Mouse (Mus musculus): Measurements from ENCODE around the gene B4galt4. TPM values are rescaled to one million over a fixed set of nuclear protein-coding genes. Genes with fewer than 3 reads are reported as not detected.

Gene B4galt4
- polyA plus RNA-seq, 1 experiment from 2014 or later, result 29.5 TPM

DNA sequence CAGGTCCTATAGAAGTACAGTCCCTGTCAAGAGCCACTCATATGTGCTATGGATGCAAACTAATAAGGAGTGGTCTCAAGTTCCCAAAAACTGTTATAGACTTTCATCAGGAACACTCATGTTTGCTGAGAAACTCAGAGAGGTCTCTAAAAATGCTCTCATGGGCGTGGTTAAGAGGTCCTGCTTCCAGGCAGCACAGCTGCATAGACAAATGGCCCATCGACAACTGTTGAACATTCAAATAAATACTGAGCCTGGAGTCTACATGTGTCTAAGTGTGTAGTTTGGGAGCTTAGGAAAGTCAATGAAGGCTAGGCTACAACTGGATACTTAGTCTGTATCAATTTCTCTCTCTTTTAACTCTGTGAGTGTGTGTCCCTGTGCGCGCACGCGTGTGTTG, 29.1 kb downstream of the B4galt4 start:
- 94% methylated on average over 6 of the region's 6 CpGs for WGBS
- no peak overlapping the region for H3K4me2 ChIP-seq (ENCODE audit: low read length)
- no peak overlapping the region for H3K27ac ChIP-seq (ENCODE audit: low read depth, low read length)
- H3K36me3 ChIP-seq (ENCODE audit: control insufficient read depth, insufficient read depth, low read length), result peaks cover 12% of the 10 kb centered on the region; the same call in 1 of the 2 replicates
- no peaks in the 10 kb centered on the region for H3K27me3 ChIP-seq (replicated peaks; ENCODE audit: control insufficient read depth, insufficient read depth, low read length)
- DNase-seq (ENCODE audit: low spot score) (no peak), ATAC-seq (no peak)
- no peaks in the 10 kb centered on the region for H3K9me3 ChIP-seq (replicated peaks; ENCODE audit: control insufficient read depth, low read length)
- no peak overlapping the region for H3K9ac ChIP-seq (ENCODE audit: low read length)
- H3K4me1 ChIP-seq (ENCODE audit: control insufficient read depth, insufficient read depth, low read length), result no peaks in the 10 kb centered on the region
- no peak overlapping the region for H3K4me3 ChIP-seq (ENCODE audit: low read depth, low read length)

DNA sequence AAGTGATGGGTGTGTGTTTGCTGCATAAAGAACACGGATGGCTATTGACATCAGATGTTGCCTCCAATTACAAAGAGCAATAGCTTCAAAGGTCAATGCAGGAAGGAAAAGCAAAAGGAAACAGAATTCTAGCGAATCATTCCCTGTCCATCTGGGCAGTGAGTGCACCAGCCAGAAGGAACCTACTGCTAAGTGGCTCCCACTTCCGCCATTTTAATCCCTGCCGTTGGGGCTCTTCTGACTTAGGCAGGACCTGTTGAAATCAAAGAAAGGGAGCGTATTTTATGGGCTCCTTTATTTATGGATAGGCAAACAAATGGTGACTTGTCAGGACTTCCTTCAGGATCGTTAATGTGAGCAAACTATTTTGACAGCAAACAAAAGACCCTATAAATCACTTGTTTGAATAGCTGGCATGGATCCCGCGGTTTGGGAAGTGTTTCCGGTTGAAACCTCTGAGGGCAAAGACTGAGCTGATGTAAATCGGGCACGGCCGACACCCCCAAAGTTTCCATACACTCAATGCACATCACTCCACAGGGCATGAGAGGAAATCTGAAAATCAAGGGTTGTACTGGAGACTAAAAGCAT, 30.9 kb downstream of the B4galt4 start:
- H3K36me3 ChIP-seq (ENCODE audit: control insufficient read depth, insufficient read depth, low read length), result peaks cover 12% of the 10 kb centered on the region; the same call in 1 of the 2 replicates
- H3K9ac ChIP-seq (ENCODE audit: low read length), result no peak overlapping the region
- no peak for ATAC-seq
- WGBS, result 49% methylated on average over 12 of the region's 12 CpGs
- H3K4me1 ChIP-seq (ENCODE audit: control insufficient read depth, insufficient read depth, low read length), result no peaks in the 10 kb centered on the region
- H3K4me3 ChIP-seq (ENCODE audit: low read depth, low read length), result no peak overlapping the region
- no peak overlapping the region for H3K4me2 ChIP-seq (ENCODE audit: low read length)
- no peaks in the 10 kb centered on the region for H3K9me3 ChIP-seq (replicated peaks; ENCODE audit: control insufficient read depth, low read length)
- H3K27ac ChIP-seq (ENCODE audit: low read depth, low read length), result no peak overlapping the region
- H3K27me3 ChIP-seq (replicated peaks; ENCODE audit: control insufficient read depth, insufficient read depth, low read length), result no peaks in the 10 kb centered on the region
- DNase-seq (ENCODE audit: low spot score), result no peak

DNA sequence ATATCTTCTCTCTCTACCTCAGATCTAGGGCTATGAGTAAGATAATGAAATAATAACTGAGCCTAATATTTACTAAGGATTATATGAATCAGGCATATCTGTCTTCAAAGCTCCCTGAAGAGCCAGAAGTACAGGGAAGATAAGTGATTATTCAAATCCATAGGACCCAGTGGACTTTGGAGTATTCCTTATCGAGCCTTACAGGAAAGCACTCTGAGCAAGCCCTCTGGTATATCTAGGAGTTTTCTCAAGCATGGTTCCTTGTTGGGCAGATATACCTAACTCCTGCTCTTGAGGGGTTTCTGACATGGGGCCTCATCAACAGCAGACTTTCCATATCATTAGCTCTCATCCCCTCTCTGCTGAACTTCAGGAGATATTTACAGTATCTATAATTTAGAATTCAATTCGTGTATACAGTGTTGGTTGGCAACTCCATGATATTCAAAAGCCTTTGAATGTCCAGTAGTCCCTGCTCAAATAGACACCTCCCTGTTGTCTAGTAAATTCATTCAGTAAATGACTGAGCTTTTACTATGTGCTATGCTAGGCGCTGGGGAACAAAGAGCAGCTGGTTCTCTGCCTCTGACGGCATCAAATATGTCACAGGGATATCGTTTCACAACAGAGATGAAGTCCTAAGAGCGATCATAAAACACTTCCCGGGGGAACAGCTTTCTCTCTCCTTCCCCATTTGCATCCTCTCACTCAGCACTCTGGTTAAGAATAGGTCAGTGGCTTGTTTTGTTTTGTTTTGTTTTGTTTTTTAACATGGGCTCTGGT, 33.1 kb downstream of the B4galt4 start:
- 70% methylated on average over 7 of the region's 7 CpGs for WGBS
- Histone ChIP-seq H3K27ac (ENCODE audit: low read depth, low read length) (no peak overlapping the region), H3K27me3 (replicated peaks; ENCODE audit: control insufficient read depth, insufficient read depth, low read length) (no peaks in the 10 kb centered on the region), H3K9ac (ENCODE audit: low read length) (no peak overlapping the region), H3K9me3 (replicated peaks; ENCODE audit: control insufficient read depth, low read length) (no peaks in the 10 kb centered on the region), H3K4me2 (ENCODE audit: low read length) (no peak overlapping the region), H3K4me3 (ENCODE audit: low read depth, low read length) (no peak overlapping the region), H3K4me1 (ENCODE audit: control insufficient read depth, insufficient read depth, low read length) (no peaks in the 10 kb centered on the region), H3K36me3 (ENCODE audit: control insufficient read depth, insufficient read depth, low read length) (no peaks in the 10 kb centered on the region)
- DNase-seq (ENCODE audit: low spot score), result no peak
- ATAC-seq, result no peak

DNA sequence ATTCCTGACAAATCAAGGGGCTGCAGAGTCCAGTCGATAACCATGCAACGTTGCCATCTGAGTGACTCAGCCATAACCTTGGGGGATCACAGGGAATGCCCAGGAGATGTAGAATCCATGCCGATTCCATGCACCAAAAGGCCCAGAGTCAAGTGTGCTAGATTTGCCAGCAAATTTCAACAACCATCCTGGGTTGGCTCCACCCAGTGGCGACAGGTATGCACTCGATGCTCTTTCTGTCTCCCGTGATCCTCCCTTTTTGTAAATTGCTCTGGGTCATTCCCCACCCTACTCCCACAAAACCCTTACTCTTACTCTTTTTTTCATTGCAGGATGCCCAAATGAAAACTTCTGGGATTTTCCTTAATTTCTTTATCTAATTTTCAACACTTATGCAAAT, 34.3 kb downstream of the B4galt4 start:
- H3K27ac ChIP-seq (ENCODE audit: low read depth, low read length), result no peak overlapping the region
- 52% methylated on average over 6 of the region's 6 CpGs for WGBS
- no peaks in the 10 kb centered on the region for H3K4me1 ChIP-seq (ENCODE audit: control insufficient read depth, insufficient read depth, low read length)
- H3K4me2 ChIP-seq (ENCODE audit: low read length), result no peak overlapping the region
- H3K9me3 ChIP-seq (replicated peaks; ENCODE audit: control insufficient read depth, low read length), result no peaks in the 10 kb centered on the region
- H3K4me3 ChIP-seq (ENCODE audit: low read depth, low read length), result no peak overlapping the region
- DNase-seq (ENCODE audit: low spot score), result no peak
- H3K36me3 ChIP-seq (ENCODE audit: control insufficient read depth, insufficient read depth, low read length), result no peaks in the 10 kb centered on the region
- no peak for ATAC-seq
- no peak overlapping the region for H3K9ac ChIP-seq (ENCODE audit: low read length)
- no peaks in the 10 kb centered on the region for H3K27me3 ChIP-seq (replicated peaks; ENCODE audit: control insufficient read depth, insufficient read depth, low read length)

DNA sequence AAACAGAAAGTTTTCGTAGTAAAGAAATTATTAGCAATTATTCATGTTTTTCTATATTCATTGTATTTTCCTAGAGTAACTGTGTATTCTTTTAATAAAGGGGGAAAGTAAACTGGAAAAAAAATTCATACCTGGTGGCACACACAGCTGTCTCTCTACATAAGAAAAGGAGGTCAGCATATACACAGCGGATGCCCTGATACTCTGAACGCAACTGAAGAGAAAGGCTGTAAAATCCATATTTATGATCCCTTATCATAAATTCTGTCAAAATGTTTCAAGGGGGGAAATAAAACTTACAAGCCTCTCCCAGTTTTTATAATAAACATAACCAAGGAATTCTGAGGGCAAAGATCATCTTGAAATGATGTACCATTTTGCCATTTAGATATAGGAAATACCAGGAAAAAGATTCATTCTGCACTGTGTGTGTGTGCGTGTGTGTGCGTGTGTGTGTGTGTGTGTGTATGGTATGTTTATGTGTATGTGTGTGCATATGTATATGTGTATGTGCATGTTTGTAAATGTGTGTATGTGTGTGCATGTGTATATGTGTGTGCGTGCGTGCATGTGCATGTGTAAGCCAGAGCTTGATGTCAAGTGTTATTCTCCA, 39.0 kb downstream of the B4galt4 start:
- Histone ChIP-seq H3K27me3 (replicated peaks; ENCODE audit: control insufficient read depth, insufficient read depth, low read length) (no peaks in the 10 kb centered on the region), H3K4me1 (ENCODE audit: control insufficient read depth, insufficient read depth, low read length) (no peaks in the 10 kb centered on the region), H3K27ac (ENCODE audit: low read depth, low read length) (no peak overlapping the region), H3K4me2 (ENCODE audit: low read length) (no peak overlapping the region), H3K4me3 (ENCODE audit: low read depth, low read length) (no peak overlapping the region), H3K9ac (ENCODE audit: low read length) (no peak overlapping the region), H3K9me3 (replicated peaks; ENCODE audit: control insufficient read depth, low read length) (no peaks in the 10 kb centered on the region), H3K36me3 (ENCODE audit: control insufficient read depth, insufficient read depth, low read length) (no peaks in the 10 kb centered on the region)
- DNase-seq (ENCODE audit: low spot score) (no peak), ATAC-seq (no peak)
- 96% methylated on average over 7 of the region's 7 CpGs for WGBS

DNA sequence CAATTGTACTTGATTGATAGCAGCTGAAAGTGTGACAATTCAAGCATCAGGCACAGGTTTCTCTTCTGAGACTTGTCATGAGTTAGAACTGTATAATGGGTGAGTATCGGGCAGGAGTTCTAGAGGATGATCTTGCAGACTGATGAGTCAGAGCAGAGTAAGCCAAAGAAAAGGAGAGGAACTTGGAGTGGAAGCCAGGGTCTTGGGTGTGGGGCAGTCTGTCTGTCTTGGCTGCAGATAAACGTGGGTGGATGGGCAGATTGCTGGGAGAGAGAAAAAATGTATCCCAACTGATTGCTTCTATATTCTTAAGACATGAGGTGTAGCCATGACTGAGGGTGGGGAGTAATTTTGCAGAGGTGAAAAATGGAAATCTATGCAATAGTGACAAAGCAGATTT, 39.9 kb downstream of the B4galt4 start:
- Histone ChIP-seq H3K4me1 (ENCODE audit: control insufficient read depth, insufficient read depth, low read length) (no peaks in the 10 kb centered on the region), H3K4me3 (ENCODE audit: low read depth, low read length) (no peak overlapping the region), H3K36me3 (ENCODE audit: control insufficient read depth, insufficient read depth, low read length) (no peaks in the 10 kb centered on the region), H3K9me3 (replicated peaks; ENCODE audit: control insufficient read depth, low read length) (no peaks in the 10 kb centered on the region), H3K4me2 (ENCODE audit: low read length) (no peak overlapping the region), H3K9ac (ENCODE audit: low read length) (no peak overlapping the region), H3K27me3 (replicated peaks; ENCODE audit: control insufficient read depth, insufficient read depth, low read length) (no peaks in the 10 kb centered on the region), H3K27ac (ENCODE audit: low read depth, low read length) (no peak overlapping the region)
- 75% methylated on average over 2 of the region's 2 CpGs for WGBS
- ATAC-seq (no peak), DNase-seq (ENCODE audit: low spot score) (no peak)

DNA sequence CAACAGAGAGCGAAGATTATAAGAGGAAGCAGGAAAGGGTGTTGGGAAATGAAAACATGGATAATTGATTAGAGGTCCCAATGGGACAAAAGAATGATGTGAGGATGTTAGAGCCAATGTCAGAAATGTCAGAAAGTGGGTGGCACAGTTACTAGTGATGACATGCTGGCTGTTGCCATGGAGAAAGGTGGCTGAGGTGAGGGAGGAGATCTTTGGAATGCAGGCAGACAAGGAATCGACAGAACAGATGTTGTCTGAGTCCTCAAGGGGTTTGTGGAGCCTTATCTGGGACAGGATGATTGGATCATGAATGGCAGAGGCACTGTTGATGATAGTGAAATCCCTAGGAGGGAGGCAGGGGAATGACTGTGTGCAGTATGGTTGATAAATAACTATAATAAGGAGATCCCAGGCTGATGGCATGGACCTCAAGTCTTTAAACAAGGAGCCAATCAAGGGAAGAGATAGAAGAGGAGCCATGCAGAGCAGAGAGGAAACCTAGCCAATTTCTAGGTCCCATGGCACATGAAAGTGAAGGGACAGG, 40.5 kb downstream of the B4galt4 start:
- Histone ChIP-seq H3K4me1 (ENCODE audit: control insufficient read depth, insufficient read depth, low read length) (no peaks in the 10 kb centered on the region), H3K9me3 (replicated peaks; ENCODE audit: control insufficient read depth, low read length) (no peaks in the 10 kb centered on the region), H3K9ac (ENCODE audit: low read length) (no peak overlapping the region), H3K4me2 (ENCODE audit: low read length) (no peak overlapping the region), H3K27ac (ENCODE audit: low read depth, low read length) (no peak overlapping the region), H3K27me3 (replicated peaks; ENCODE audit: control insufficient read depth, insufficient read depth, low read length) (no peaks in the 10 kb centered on the region), H3K4me3 (ENCODE audit: low read depth, low read length) (no peak overlapping the region), H3K36me3 (ENCODE audit: control insufficient read depth, insufficient read depth, low read length) (no peaks in the 10 kb centered on the region)
- DNase-seq (ENCODE audit: low spot score) (no peak), ATAC-seq (no peak)
- WGBS, result 70% methylated on average over 2 of the region's 2 CpGs

DNA sequence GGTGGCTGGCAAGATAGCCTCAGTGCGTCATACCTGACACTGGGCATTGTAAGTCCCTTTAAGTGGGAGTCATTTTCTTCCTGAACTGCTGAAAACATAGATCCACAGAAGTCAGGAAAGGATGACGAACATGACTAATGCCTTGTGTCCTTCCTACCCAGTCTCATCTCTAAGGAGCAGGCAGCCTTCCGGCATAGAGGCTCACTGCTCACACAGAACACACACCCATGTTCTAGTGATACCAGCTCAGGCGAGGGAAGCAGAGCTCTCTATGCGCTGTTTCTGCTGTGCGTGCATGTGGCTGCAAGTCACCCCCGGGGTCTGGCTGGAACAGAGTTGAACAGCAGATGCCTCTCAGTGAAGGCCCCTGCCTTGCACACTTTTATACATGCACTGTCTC, 43.2 kb downstream of the B4galt4 start:
- Histone ChIP-seq H3K27me3 (replicated peaks; ENCODE audit: control insufficient read depth, insufficient read depth, low read length) (no peaks in the 10 kb centered on the region), H3K4me1 (ENCODE audit: control insufficient read depth, insufficient read depth, low read length) (no peaks in the 10 kb centered on the region), H3K4me3 (ENCODE audit: low read depth, low read length) (no peak overlapping the region), H3K9ac (ENCODE audit: low read length) (no peak overlapping the region), H3K4me2 (ENCODE audit: low read length) (no peak overlapping the region), H3K36me3 (ENCODE audit: control insufficient read depth, insufficient read depth, low read length) (no peaks in the 10 kb centered on the region), H3K9me3 (replicated peaks; ENCODE audit: control insufficient read depth, low read length) (no peaks in the 10 kb centered on the region), H3K27ac (ENCODE audit: low read depth, low read length) (no peak overlapping the region)
- ATAC-seq (no peak), DNase-seq (ENCODE audit: low spot score) (no peak)
- 92% methylated on average over 7 of the region's 7 CpGs for WGBS

DNA sequence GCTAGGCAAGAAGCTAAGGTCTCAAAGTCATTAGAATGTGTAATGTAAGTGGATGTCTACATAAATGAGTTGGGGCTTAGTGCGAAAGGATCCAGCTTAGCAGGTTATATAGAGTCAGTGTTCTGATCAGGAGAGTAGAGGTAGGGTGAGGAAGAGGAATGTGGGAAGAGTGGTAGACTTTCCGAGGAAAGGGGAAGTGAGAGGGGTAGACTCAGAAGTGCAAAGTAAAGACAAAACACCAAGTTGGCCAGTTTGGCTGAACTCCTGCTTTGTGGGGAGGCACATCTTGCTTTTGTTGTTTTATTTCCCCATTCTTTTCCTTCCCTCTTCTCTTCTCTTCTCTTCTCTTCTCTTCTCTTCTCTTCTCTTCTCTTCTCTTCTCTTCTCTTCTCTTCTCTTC, 47.0 kb downstream of the B4galt4 start:
- no peak for DNase-seq (ENCODE audit: low spot score)
- no peaks in the 10 kb centered on the region for H3K9me3 ChIP-seq (replicated peaks; ENCODE audit: control insufficient read depth, low read length)
- no peak overlapping the region for H3K27ac ChIP-seq (ENCODE audit: low read depth, low read length)
- H3K36me3 ChIP-seq (ENCODE audit: control insufficient read depth, insufficient read depth, low read length), result no peaks in the 10 kb centered on the region
- no peaks in the 10 kb centered on the region for H3K27me3 ChIP-seq (replicated peaks; ENCODE audit: control insufficient read depth, insufficient read depth, low read length)
- H3K9ac ChIP-seq (ENCODE audit: low read length), result no peak overlapping the region
- no peaks in the 10 kb centered on the region for H3K4me1 ChIP-seq (ENCODE audit: control insufficient read depth, insufficient read depth, low read length)
- WGBS, result 90% methylated on average over 2 of the region's 2 CpGs
- no peak overlapping the region for H3K4me2 ChIP-seq (ENCODE audit: low read length)
- ATAC-seq, result no peak
- no peak overlapping the region for H3K4me3 ChIP-seq (ENCODE audit: low read depth, low read length)
